Mouse (Mus musculus) forebrain, postnatal 0 days (tissue): ENCODE data around the gene Thsd4. TPM values are rescaled to one million over a fixed set of nuclear protein-coding genes. Genes with fewer than 3 reads are reported as not detected.

ENCODE experiments used
- ATAC-seq: fragments of 200-750 bp; cut with Nextera tagmentation; 2 replicates; pipeline ENCODE4 v1.8.0; 2017; ENCODE audit warnings: mild to moderate bottlenecking, moderate library complexity
- DNase-seq: peaks from one replicate; pipeline ENCODE4 v3.0.0-alpha.2; 2015
- H3K27ac ChIP-seq: fragments of 300-500 bp; sonication (generic); 2 replicates; pipeline ENCODE4 v1.5.1; 2014; ENCODE audit warnings: low read depth, mild to moderate bottlenecking, antibody characterized with exemption, low read length, moderate library complexity, mixed read lengths
- H3K27me3 ChIP-seq: fragments of 300-500 bp; sonication (generic); 2 replicates; pipeline ENCODE4 v1.6.1; 2014; ENCODE audit warnings: mild to moderate bottlenecking, low read length, mixed read lengths; ENCODE audit not compliant: insufficient read depth
- H3K36me3 ChIP-seq: fragments of 300-500 bp; sonication (generic); 2 replicates; pipeline ENCODE4 v1.6.1; 2014; ENCODE audit warnings: mild to moderate bottlenecking, moderate library complexity; ENCODE audit not compliant: insufficient read depth
- H3K4me1 ChIP-seq: fragments of 300-500 bp; sonication (generic); 2 replicates; pipeline ENCODE4 v1.6.1; 2014; ENCODE audit warnings: antibody characterized with exemption; ENCODE audit not compliant: insufficient read depth
- H3K4me2 ChIP-seq: fragments of 300-500 bp; sonication (generic); 2 replicates; pipeline ENCODE4 v1.6.1; 2014; ENCODE audit warnings: low read depth, mild to moderate bottlenecking, moderate library complexity
- H3K4me3 ChIP-seq: fragments of 300-500 bp; sonication (generic); 2 replicates; pipeline ENCODE4 v1.5.1; 2014; ENCODE audit warnings: low read depth, low read length, mixed read lengths
- H3K9ac ChIP-seq: fragments of 300-500 bp; sonication (generic); 2 replicates; pipeline ENCODE4 v1.6.1; 2014; ENCODE audit warnings: mild to moderate bottlenecking
- H3K9me3 ChIP-seq: fragments of 300-500 bp; sonication (generic); 2 replicates; pipeline ENCODE4 v1.6.1; 2016; ENCODE audit warnings: low read length
- CTCF ChIP-seq: sonication (generic); IDR thresholded peaks from 2 replicates; pipeline ENCODE4 v1.5.1; 2016; ENCODE audit warnings: antibody characterized with exemption, control low read depth, low read depth
- WGBS: fragments of 180-500 bp; shearing (Covaris S2); extraction: QIAGEN DNeasy Blood & Tissue Kit; methylation state at CpG from one replicate; pipeline ENCODE4 v1.1.7; 2014; 5-methylcytosine and 5-hydroxymethylcytosine counted together
- polyA plus RNA-seq: library from polyadenylated mRNA; unstranded; fragments of >200 nt; fragmentation: Nextera tagmentation; extraction: Ambion mirVana; gene quantifications from 2 replicates; pipeline ENCODE4 v1.2.1, GENCODE M21; 2015
- total RNA-seq: library from RNA; depleted of rRNA; stranded (reverse); fragments of >200 nt; gene quantifications from 2 replicates; pipeline ENCODE4 v1.2.3, GENCODE M21; 2014

Gene Thsd4
- total and polyA plus RNA-seq, 2 experiments from 2014 or later, result 3.5 to 14.2 TPM

DNA sequence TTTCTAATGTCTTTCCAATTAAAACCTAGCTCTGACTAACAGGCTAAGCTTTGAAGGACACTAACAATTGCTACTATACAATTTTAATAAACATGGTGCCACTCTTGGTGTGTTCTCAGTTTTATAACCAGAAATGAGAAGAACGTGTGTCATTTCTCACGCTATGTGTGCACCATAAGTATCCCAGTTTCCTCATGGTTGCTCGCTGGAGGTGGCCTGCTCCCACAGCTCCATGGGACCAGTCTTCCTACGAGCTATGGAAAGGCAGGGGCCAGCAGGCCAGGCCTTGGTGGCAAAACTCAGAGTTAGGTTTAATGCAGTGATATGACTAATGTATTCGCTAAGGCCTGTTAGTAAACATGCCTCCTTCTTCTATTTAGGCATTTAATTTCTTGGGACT is 468.7 kb downstream of the Thsd4 start:
- DNase-seq (no peak), ATAC-seq (no peak)
- no peaks in the 10 kb centered on the region for H3K36me3 ChIP-seq
- no peaks in the 10 kb centered on the region for H3K27me3 ChIP-seq
- no peaks in the 10 kb centered on the region; the same call in 1 of the 2 replicates for H3K4me1 ChIP-seq
- no peak for TF ChIP-seq CTCF
- no peak overlapping the region for H3K27ac ChIP-seq
- H3K9me3 ChIP-seq, result no peaks in the 10 kb centered on the region
- H3K4me3 ChIP-seq, result no peak overlapping the region
- 92% methylated on average over 5 of the region's 5 CpGs for WGBS
- no peak overlapping the region for H3K9ac ChIP-seq
- no peak overlapping the region for H3K4me2 ChIP-seq

DNA sequence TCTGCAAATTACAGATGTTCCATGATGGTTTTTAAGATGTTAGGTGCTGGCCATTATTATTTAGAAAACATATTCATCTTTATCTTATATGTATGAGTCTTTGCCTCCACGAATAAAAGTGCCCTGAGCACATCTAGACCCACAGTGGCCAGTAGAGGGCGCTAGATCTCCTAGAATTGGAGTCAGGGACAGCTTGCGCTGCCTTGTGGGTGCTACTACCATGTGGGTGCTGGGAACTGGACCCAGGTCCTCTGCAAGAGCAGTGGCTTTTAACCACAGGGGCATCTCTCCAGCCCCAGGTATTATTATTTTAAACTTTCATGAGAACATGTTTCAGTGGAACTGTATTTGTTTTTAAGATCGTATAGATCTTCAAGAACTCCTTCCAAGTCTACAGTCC is 469.4 kb downstream of the Thsd4 start:
- WGBS, result 75% methylated on average over 4 of the region's 4 CpGs
- Histone ChIP-seq H3K27ac (no peak overlapping the region), H3K4me2 (no peak overlapping the region), H3K9ac (no peak overlapping the region), H3K4me1 (no peaks in the 10 kb centered on the region; the same call in 1 of the 2 replicates), H3K9me3 (no peaks in the 10 kb centered on the region), H3K4me3 (no peak overlapping the region), H3K36me3 (no peaks in the 10 kb centered on the region), H3K27me3 (no peaks in the 10 kb centered on the region)
- 0 out of 2 replicates have a peak, but pooled peaks have one; percentile 6 for TF ChIP-seq CTCF
- no peak for DNase-seq
- no peak for ATAC-seq

DNA sequence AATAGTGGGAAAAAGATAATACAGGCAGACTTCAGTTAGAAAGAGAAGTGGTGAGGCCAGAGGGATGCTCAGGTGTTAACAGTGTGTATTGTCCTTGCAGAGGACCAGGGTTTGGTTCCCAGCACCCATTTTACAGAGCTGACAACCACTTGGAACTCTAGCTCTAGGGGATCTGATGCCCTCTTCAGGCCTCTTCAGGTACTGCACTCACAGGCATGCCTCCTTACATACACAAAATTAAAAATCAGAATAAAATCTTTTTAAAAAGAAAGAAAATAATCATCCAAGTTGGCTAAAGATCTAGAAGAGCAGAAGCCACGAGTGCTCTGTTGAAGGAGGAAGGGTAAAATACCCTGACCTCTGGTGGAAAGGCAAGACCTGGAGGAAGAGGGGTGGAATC is 478.7 kb downstream of the Thsd4 start:
- TF ChIP-seq CTCF, result no peak
- DNase-seq (no peak), ATAC-seq (no peak)
- Histone ChIP-seq H3K27me3 (no peaks in the 10 kb centered on the region), H3K4me3 (no peak overlapping the region), H3K36me3 (no peaks in the 10 kb centered on the region), H3K9me3 (0 out of 2 replicates have a peak, but pooled peaks cover 4% of the 10 kb centered on the region), H3K27ac (no peak overlapping the region), H3K9ac (no peak overlapping the region), H3K4me1 (no peaks in the 10 kb centered on the region), H3K4me2 (no peak overlapping the region)
- WGBS, result 87% methylated on average over 1 of the region's 1 CpGs

DNA sequence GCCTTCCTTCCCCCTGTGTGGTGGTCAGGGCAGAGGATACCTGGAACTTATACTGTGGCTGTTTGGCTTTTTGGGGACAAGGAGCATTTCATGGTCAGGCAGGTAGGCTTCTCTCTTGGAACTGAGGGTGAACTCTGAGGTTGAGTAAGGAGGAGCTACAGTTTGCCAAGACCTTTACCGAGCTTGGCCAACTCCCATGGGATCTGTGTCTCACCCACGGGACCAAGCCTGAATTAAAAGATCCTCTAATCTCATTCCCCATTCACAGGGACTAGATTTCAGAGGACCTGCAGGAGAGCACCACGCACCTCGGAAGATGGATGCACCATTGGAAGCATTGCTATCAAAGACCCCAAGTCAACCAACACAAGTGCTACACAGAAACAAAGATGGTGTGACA is 487.0 kb downstream of the Thsd4 start:
- Histone ChIP-seq H3K4me3 (no peak overlapping the region), H3K36me3 (no peaks in the 10 kb centered on the region), H3K9ac (no peak overlapping the region), H3K9me3 (no peaks in the 10 kb centered on the region), H3K27me3 (no peaks in the 10 kb centered on the region), H3K27ac (no peak overlapping the region), H3K4me2 (no peak overlapping the region), H3K4me1 (no peaks in the 10 kb centered on the region)
- ATAC-seq, result no peak
- no peak for TF ChIP-seq CTCF
- 91% methylated on average over 4 of the region's 4 CpGs for WGBS
- no peak for DNase-seq

DNA sequence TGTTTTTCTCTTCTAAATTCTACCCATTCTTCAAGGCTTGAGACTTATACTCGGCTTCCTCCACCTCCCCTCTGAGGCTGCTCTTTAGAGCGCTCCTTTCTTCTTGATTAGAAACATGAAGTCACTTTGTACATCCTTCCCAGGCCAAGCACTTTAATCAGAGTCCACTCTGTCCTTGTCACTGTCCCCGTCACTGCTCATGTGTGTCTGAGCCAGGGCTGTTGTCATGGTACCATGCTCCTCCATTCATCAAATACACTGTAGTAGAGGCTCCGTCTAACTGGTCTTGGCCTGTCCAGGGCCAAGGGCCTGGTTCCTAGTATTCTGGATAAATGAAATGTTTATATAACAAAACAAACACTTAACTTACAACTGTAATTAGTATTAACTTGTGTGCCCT is 494.6 kb downstream of the Thsd4 start:
- Histone ChIP-seq H3K9ac (no peak overlapping the region), H3K4me3 (no peak overlapping the region), H3K27me3 (no peaks in the 10 kb centered on the region), H3K4me2 (no peak overlapping the region), H3K9me3 (no peaks in the 10 kb centered on the region), H3K4me1 (no peaks in the 10 kb centered on the region; the same call in 1 of the 2 replicates), H3K27ac (no peak overlapping the region), H3K36me3 (no peaks in the 10 kb centered on the region)
- ATAC-seq (peak; percentile 43; the same call in 1 of the 2 replicates), DNase-seq (no peak)
- TF ChIP-seq CTCF, result no peak
- WGBS, result 76% methylated on average over 4 of the region's 4 CpGs

DNA sequence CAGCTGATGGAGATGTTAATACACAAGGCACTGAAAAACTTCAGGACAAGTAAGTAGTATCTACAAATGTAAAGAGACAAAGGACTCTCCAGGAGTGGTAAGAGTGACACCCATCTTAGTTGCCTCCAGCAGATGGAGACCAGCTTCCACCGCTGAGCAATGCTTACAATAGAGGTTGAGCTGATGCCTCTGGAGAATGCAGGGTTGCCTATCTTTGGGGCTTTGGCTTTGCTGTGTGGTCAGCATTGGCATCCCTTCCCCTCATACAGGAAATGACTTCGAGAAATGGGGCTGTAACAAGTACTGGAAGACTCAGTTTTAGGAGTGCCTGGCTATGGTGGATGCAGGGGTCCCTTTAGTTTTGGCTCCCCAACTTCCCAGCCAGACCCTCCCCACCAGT is 495.1 kb downstream of the Thsd4 start:
- H3K4me3 ChIP-seq, result no peak overlapping the region
- no peak for DNase-seq
- no peak overlapping the region for H3K9ac ChIP-seq
- no peak for ATAC-seq
- 0 out of 2 replicates have a peak, but pooled peaks have one; percentile 3 for TF ChIP-seq CTCF
- H3K9me3 ChIP-seq, result no peaks in the 10 kb centered on the region
- WGBS, result 96% methylated on average over 2 of the region's 2 CpGs
- no peaks in the 10 kb centered on the region for H3K36me3 ChIP-seq
- no peaks in the 10 kb centered on the region for H3K27me3 ChIP-seq
- H3K4me1 ChIP-seq, result no peaks in the 10 kb centered on the region; the same call in 1 of the 2 replicates
- H3K27ac ChIP-seq, result no peak overlapping the region
- H3K4me2 ChIP-seq, result no peak overlapping the region

DNA sequence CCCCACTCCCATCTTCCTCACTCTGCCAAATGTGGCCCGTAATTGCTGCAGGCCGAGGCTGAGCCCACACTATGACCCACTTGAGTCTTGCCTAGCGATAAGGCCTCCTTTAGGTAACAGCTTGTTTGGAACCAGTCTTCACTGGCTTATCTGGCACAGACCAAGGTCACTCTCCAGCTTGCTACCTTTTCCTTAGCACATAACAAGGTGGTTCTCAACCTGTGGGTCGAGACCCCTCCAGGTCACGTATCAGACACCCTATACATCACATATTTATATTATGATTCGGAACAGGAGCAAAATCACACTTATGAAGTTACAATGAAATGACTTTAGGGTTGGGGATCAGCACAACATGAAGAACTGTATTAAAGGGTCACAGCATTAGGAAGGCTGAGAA is 495.9 kb downstream of the Thsd4 start:
- no peak for DNase-seq
- 93% methylated on average over 6 of the region's 6 CpGs for WGBS

DNA sequence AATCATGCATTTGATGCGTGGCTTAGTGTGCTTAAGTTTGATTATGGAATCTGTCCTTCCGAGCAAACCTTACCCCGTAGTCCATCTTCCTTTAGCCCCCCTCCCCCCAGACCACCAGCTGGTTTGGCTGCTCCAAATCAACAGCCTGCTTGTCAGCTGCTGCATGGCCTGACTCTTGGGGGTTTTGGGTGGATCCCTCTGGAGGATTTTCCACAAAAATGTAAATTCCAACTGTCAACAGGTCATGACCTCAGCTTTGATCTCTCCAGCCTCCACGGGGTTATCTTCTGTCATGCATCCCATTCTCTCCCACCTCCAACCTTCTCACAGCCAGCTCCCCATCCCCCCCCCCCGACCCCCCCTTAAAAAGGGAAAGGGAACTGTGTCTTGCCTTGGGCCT is 496.9 kb downstream of the Thsd4 start:
- H3K9me3 ChIP-seq, result no peaks in the 10 kb centered on the region
- no peak for DNase-seq
- no peak for ATAC-seq
- H3K9ac ChIP-seq, result no peak overlapping the region
- H3K4me3 ChIP-seq, result no peak overlapping the region
- no peaks in the 10 kb centered on the region; the same call in 1 of the 2 replicates for H3K4me1 ChIP-seq
- WGBS, result 16% methylated on average over 5 of the region's 5 CpGs
- H3K27me3 ChIP-seq, result no peaks in the 10 kb centered on the region
- no peak for TF ChIP-seq CTCF
- H3K27ac ChIP-seq, result no peak overlapping the region
- no peak overlapping the region for H3K4me2 ChIP-seq
- H3K36me3 ChIP-seq, result no peaks in the 10 kb centered on the region

More for the DNA sequence above, 495.9 kb downstream of the Thsd4 start:
- Histone ChIP-seq H3K27me3 (no peaks in the 10 kb centered on the region), H3K4me2 (no peak overlapping the region), H3K36me3 (no peaks in the 10 kb centered on the region), H3K4me3 (no peak overlapping the region), H3K27ac (no peak overlapping the region), H3K9me3 (no peaks in the 10 kb centered on the region), H3K4me1 (no peaks in the 10 kb centered on the region; the same call in 1 of the 2 replicates), H3K9ac (no peak overlapping the region)
- no peak for TF ChIP-seq CTCF
- no peak for ATAC-seq
